Mouse (Mus musculus): ENCODE data around the gene Ripor2.

DNA sequence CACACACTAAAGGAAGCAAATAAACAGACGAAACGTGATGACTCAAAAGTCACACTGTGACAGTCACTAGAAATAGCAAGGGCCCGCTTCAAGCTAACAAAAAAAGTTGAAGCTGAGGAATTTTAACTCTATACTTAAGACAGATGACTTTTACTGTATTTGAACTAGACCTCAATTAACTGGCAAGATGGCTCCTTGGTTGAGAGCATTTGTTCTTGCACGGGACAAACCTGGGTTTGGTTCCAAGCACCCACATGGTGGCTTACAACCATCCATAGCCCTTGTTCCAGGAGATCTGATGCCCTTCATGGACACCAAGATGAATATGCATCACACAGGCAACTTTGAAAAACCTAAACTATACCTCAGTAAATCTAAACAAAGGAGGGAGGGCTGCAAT is 180.3 kb downstream of the Ripor2 start:
- no peak for TF ChIP-seq POLR2A (IDR thresholded peaks at IDR 0.05; ENCODE audit: insufficient read depth, low read depth, low read length)
- TF ChIP-seq CTCF (IDR thresholded peaks at IDR 0.05) = no peak

Measured in heart, adult 2 months (tissue).